Mouse (Mus musculus) natural killer cell, adult 2 months (primary cell): ENCODE measurements at regions not wholly inside any gene's neighbourhood (a gene's known extent, or its start where the extent isn't known, plus 50 kb on each side); places are given as distances from the start of the nearest gene placed in this dataset.

ENCODE experiments used
- DNase-seq, 2 experiments: peaks; one replicate each; pipeline ENCODE4 v3.0.0; 2022; ENCODE audit warnings: low spot score in 2 of 2

GRCm38 (mm10) chr15:57644331-57644953 is 167.0 kb upstream of the Slc22a22 start:
- DNase-seq: peak in 1 of 2 experiments; percentile 31

- DNase-seq: no peak
Observed at GRCm38 (mm10) chr15:57639115-57639514, 161.7 kb upstream of the Slc22a22 start.

GRCm38 (mm10) chr15:57633067-57633466 is 155.6 kb upstream of the Slc22a22 start:
- DNase-seq: no peak

GRCm38 (mm10) chr15:57632537-57632936 is 155.1 kb upstream of the Slc22a22 start:
- no peak for DNase-seq

- no peak for DNase-seq
Observed at GRCm38 (mm10) chr15:57618466-57618865, 141.0 kb upstream of the Slc22a22 start.

- no peak for DNase-seq
Observed at GRCm38 (mm10) chr15:57616880-57617391, 139.5 kb upstream of the Slc22a22 start.

- no peak for DNase-seq
Observed at GRCm38 (mm10) chr15:57610006-57610405, 132.6 kb upstream of the Slc22a22 start.

- DNase-seq: no peak
Observed at GRCm38 (mm10) chr15:57608519-57608918, 131.1 kb upstream of the Slc22a22 start.

- DNase-seq: peak; percentile 10 to 30
Observed at GRCm38 (mm10) chr15:57600562-57600961, 123.1 kb upstream of the Slc22a22 start.

GRCm38 (mm10) chr15:57593326-57594004 is 116.0 kb upstream of the Slc22a22 start:
- no peak for DNase-seq

GRCm38 (mm10) chr15:57590597-57591219 is 113.3 kb upstream of the Slc22a22 start:
- no peak for DNase-seq

GRCm38 (mm10) chr15:57589404-57590377 is 112.3 kb upstream of the Slc22a22 start:
- DNase-seq: no peak

- no peak for DNase-seq
Observed at GRCm38 (mm10) chr15:57585411-57585810, 108.0 kb upstream of the Slc22a22 start.

- DNase-seq: no peak
Observed at GRCm38 (mm10) chr15:57584498-57584897, 107.1 kb upstream of the Slc22a22 start.

- no peak for DNase-seq
Observed at GRCm38 (mm10) chr15:57581266-57581665, 103.8 kb upstream of the Slc22a22 start.

GRCm38 (mm10) chr15:57578794-57579193 is 101.4 kb upstream of the Slc22a22 start:
- DNase-seq: no peak

GRCm38 (mm10) chr15:57574080-57574618 is 96.7 kb upstream of the Slc22a22 start:
- DNase-seq: no peak

GRCm38 (mm10) chr15:57572460-57572859 is 95.0 kb upstream of the Slc22a22 start:
- no peak for DNase-seq

GRCm38 (mm10) chr15:57568006-57568630 is 90.7 kb upstream of the Slc22a22 start:
- DNase-seq: no peak

GRCm38 (mm10) chr15:57547154-57547553 is 69.7 kb upstream of the Slc22a22 start:
- no peak for DNase-seq

GRCm38 (mm10) chr15:57545141-57545540 is 67.7 kb upstream of the Slc22a22 start:
- DNase-seq: no peak
